Mouse (Mus musculus): ENCODE measurements around the gene Impg2.

Impg2 gene

DNA sequence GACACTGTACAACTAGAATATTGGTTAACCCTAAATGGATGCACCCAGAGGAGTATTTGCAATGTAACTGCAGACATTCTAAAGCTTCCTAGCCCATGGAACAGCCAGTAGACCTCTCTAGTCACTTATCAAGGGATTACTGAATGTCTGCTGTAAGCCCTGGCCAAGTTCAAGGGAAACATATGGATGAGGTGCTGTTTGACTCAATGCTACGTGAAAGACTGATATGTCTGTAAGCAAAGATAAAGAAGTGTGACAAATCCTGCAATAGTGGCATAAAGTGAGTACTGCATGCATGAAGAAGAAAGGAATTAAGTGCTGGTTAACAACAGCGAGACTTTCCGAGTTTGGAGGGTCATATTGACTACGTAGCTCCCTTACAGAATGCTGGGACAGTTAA is 100.1 kb downstream of the Impg2 start:
- no peak for DNase-seq

DNA sequence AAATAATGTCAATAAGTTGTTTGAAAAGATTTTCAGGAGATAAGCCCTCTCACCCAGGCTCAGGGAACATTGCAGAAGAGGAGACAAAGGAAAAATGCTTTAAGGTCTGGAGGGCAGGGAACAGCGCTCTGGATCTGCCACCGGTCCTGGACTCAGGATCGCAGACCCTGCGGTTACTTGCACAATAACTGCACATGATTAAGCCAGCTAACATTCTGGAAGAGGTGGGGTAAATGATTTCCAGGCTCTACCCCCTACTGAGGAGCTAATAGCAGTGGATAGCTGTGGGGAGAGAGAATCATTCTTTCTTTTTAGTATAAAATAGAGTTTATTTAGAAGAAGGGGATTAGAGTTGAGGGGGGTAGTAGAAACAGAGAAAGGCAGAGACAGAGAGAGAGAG is 103.5 kb downstream of the Impg2 start:
- DNase-seq, result no peak

DNA sequence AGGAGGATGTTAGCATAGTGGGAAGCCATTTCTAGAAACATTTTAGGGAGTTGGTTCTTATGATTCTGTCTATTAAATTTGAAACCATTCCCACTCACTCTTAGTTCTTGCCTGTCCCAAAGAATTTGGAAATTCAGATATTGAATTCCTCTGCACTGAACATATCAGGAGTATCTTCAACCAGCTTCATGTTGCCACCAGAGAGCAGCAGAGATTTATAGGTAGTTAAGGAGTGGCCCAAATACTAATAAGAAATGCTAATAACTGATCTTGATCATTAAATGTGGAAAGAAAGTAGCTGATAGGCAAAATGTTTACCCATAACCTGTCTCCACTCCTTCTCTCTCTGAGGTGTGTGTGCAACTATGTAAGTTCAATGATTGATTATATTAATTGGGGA is 107.2 kb downstream of the Impg2 start:
- DNase-seq, result peak; percentile 58 to 59

All from cerebellum, postnatal 14 days (tissue).